Mouse (Mus musculus) forebrain, embryonic 11.5 days (tissue): ENCODE data around the gene Brinp3. TPM values are rescaled to one million over a fixed set of nuclear protein-coding genes. Genes with fewer than 3 reads are reported as not detected.

Source experiments
- ATAC-seq: fragments of 200-750 bp; cut with Nextera tagmentation; replicated peaks from 2 replicates; pipeline ENCODE4 v1.8.0; 2017; ENCODE audit warnings: moderate TSS enrichment; ENCODE audit not compliant: low FRiP score
- DNase-seq: peaks from one replicate; pipeline ENCODE4 v3.0.0-alpha.2; 2017; ENCODE audit warnings: low spot score
- H3K27ac ChIP-seq: fragments of 300-500 bp; sonication (generic); 2 replicates; pipeline ENCODE4 v1.5.1; 2014; ENCODE audit warnings: low read depth, low read length
- H3K27me3 ChIP-seq: fragments of 300-500 bp; sonication (generic); 2 replicates; pipeline ENCODE4 v1.6.1; 2014; ENCODE audit warnings: mild to moderate bottlenecking, low read length, mixed read lengths; ENCODE audit not compliant: control insufficient read depth, insufficient read depth
- H3K36me3 ChIP-seq: fragments of 300-500 bp; sonication (generic); 2 replicates; pipeline ENCODE4 v1.6.1; 2014; ENCODE audit warnings: mild to moderate bottlenecking, low read length, moderate library complexity, mixed read lengths; ENCODE audit not compliant: control insufficient read depth, insufficient read depth
- H3K4me1 ChIP-seq: fragments of 300-500 bp; sonication (generic); replicated peaks from 2 replicates; pipeline ENCODE4 v1.6.1; 2014; ENCODE audit warnings: low read length, mixed read lengths; ENCODE audit not compliant: control insufficient read depth, insufficient read depth
- H3K4me2 ChIP-seq: fragments of 300-500 bp; sonication (generic); 2 replicates; pipeline ENCODE4 v1.6.1; 2014; ENCODE audit warnings: low read depth, mild to moderate bottlenecking, low read length, moderate library complexity, mixed read lengths; ENCODE audit not compliant: severe bottlenecking
- H3K4me3 ChIP-seq: fragments of 300-500 bp; sonication (generic); 2 replicates; pipeline ENCODE4 v1.5.1; 2014; ENCODE audit warnings: low read depth, low read length
- H3K9ac ChIP-seq: fragments of 300-500 bp; sonication (generic); 2 replicates; pipeline ENCODE4 v1.6.1; 2014; ENCODE audit warnings: low read length
- H3K9me3 ChIP-seq: fragments of 300-500 bp; sonication (generic); 2 replicates; pipeline ENCODE4 v1.6.1; 2016; ENCODE audit warnings: low read length, mixed read lengths; ENCODE audit not compliant: control insufficient read depth
- WGBS: fragments of 180-500 bp; shearing (Covaris S2); extraction: QIAGEN DNeasy Blood & Tissue Kit; methylation state at CpG from one replicate; pipeline ENCODE4 v1.1.7; 2014; 5-methylcytosine and 5-hydroxymethylcytosine counted together
- polyA plus RNA-seq: library from polyadenylated mRNA; unstranded; fragments of >200 nt; fragmentation: Nextera tagmentation; extraction: Ambion mirVana; gene quantifications from 2 replicates; pipeline ENCODE4 v1.2.1, GENCODE M21; 2014

The Brinp3 gene
- polyA plus RNA-seq, 1 experiment from 2014 or later: 2.1 TPM

DNA sequence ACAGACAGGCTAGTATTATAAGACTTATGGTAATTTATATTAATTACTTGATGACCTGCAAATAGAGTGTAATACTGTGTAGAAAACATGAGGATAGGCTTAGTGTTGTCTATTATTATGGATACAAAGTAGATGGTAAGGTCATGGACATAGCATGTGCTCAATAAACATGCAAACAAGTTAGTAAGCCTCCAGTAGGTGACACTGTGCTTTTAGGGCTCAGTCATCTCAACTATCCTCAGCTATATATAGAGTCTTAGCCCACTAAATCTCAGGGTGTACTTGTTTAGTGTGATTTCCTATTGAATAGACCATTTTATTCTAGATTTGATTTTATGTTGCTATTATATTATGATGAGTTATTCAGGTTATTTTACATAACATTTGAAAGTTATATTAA is 34.0 kb downstream of the Brinp3 start:
- no peaks in the 10 kb centered on the region for H3K36me3 ChIP-seq
- H3K9me3 ChIP-seq: no peaks in the 10 kb centered on the region
- DNase-seq (no peak), ATAC-seq (no peak)
- H3K4me3 ChIP-seq: no peak overlapping the region
- H3K9ac ChIP-seq: no peak overlapping the region
- H3K27me3 ChIP-seq: no peaks in the 10 kb centered on the region
- no peaks in the 10 kb centered on the region for H3K4me1 ChIP-seq
- H3K4me2 ChIP-seq: no peak overlapping the region
- H3K27ac ChIP-seq: no peak overlapping the region

DNA sequence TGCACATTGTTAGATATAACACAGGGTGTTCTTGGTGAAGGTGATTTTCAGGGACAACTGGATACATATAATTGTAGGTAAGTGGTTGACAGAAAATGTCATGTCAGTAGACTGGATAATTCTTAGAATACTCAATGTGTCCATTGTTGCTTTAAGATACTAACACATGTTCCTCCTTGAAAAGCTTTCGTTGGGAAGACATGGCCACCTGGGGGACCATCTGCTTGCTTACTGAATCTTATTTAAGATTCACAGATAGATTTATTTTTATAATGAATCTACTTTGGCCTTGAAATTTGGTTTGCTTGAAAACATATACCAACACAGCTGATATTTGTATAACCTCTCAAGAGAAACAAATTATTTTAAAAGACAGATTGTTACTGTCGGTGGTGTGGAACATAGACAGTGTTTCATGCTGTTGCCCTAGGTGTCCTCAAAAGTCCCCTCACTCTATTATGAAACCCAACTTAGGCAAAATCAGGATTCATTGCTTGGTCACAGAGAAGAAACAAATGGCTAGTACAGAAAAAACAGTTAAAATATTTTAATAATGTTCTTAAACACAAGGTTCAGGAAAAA is 52.4 kb downstream of the Brinp3 start:
- H3K4me3 ChIP-seq: no peak overlapping the region
- DNase-seq (no peak), ATAC-seq (no peak)
- H3K9me3 ChIP-seq: no peaks in the 10 kb centered on the region
- no peak overlapping the region for H3K9ac ChIP-seq
- H3K4me2 ChIP-seq: no peak overlapping the region
- no peak overlapping the region for H3K27ac ChIP-seq
- H3K36me3 ChIP-seq: no peaks in the 10 kb centered on the region
- WGBS: 90% methylated on average over 2 of the region's 2 CpGs
- no peaks in the 10 kb centered on the region for H3K4me1 ChIP-seq
- H3K27me3 ChIP-seq: no peaks in the 10 kb centered on the region

DNA sequence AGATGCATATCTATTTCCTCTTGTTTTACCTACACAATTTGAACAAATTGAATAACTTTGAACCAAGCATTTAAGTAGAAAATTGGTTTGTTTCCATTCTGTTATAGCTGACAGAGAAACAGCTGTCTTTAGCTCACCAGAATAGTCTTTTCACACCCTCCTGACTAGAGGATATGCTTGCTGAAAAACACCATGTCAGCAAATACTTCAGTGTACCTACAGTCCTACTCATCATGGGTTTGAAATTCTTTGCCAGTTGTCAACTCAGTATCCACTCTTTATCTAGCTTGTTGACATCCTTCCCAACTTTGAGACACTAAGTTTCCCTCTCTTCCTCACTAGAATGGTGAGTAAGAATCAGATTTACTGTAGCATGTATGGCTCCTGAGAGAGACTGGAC is 62.4 kb downstream of the Brinp3 start:
- Histone ChIP-seq H3K9ac (no peak overlapping the region), H3K27me3 (no peaks in the 10 kb centered on the region), H3K9me3 (no peaks in the 10 kb centered on the region), H3K4me3 (no peak overlapping the region), H3K4me2 (no peak overlapping the region), H3K4me1 (no peaks in the 10 kb centered on the region), H3K27ac (no peak overlapping the region), H3K36me3 (no peaks in the 10 kb centered on the region)
- DNase-seq: no peak
- ATAC-seq: no peak

DNA sequence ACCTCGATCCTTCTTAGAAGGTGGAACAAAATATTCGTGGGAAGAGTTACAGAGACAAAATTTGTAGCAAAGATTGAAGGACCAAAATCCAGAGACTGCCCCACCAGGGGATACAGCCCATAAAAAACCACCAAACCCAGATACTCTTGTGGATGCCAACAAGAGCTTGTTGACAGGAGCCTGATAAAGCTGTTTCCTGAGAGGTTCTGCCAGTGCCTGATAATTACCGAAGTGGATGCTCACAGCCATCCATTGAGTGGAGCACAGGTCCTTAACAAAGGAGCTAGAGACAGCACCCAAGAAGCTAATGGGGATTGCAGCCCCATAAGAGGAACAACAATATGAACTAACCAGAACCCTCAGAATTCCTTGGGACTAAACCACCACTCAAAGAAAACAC is 67.6 kb downstream of the Brinp3 start:
- no peaks in the 10 kb centered on the region for H3K27me3 ChIP-seq
- no peak overlapping the region for H3K4me3 ChIP-seq
- 89% methylated on average over 3 of the region's 3 CpGs for WGBS
- DNase-seq (no peak), ATAC-seq (no peak)
- no peaks in the 10 kb centered on the region for H3K4me1 ChIP-seq
- no peak overlapping the region for H3K4me2 ChIP-seq
- H3K9me3 ChIP-seq: no peaks in the 10 kb centered on the region
- no peak overlapping the region for H3K9ac ChIP-seq
- no peaks in the 10 kb centered on the region for H3K36me3 ChIP-seq
- H3K27ac ChIP-seq: no peak overlapping the region

DNA sequence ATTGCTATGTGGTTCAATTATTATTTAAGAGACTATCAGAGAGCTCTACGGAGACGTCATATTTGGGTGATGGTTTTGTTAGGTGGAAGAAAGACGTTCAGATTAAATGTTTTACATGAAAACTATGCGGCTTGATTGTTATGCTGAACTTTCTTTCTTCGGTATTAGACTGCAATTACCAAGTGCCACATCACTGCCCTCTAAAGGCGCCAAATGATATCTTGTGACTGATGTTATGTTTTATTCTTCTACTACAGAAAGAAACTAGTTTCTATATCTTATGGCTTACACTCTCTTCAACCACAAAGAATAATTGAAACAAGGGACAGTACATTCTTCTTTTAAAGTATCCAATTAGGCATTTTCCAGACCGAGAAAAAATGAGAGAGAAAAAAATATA is 89.6 kb downstream of the Brinp3 start:
- H3K27ac ChIP-seq: no peak overlapping the region
- DNase-seq (no peak), ATAC-seq (no peak)
- H3K4me2 ChIP-seq: no peak overlapping the region
- no peak overlapping the region for H3K4me3 ChIP-seq
- H3K27me3 ChIP-seq: no peaks in the 10 kb centered on the region
- H3K9me3 ChIP-seq: no peaks in the 10 kb centered on the region
- WGBS: 68% methylated on average over 7 of the region's 7 CpGs
- no peak overlapping the region for H3K9ac ChIP-seq
- H3K4me1 ChIP-seq: no peaks in the 10 kb centered on the region
- no peaks in the 10 kb centered on the region for H3K36me3 ChIP-seq

DNA sequence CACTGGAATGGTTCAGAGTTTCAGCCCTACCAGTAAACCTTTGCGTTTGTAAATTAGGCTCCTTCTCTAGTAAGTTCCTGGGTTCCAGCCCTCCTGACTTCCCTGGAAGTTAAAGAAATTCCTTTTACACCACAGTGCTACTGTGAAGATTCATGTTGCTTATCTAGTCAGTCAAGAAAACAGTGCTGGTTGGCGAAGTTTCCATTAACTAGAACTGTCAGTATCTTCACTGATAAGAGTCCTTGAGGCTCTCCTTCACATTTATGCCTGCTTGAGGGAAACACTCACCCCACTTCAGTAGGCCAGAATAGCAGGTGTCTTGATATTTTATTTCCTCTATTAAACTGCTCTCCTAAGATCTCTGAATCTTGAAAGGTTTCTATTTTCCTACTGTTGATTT is 138.3 kb downstream of the Brinp3 start:
- no peaks in the 10 kb centered on the region for H3K9me3 ChIP-seq
- H3K4me2 ChIP-seq: no peak overlapping the region
- DNase-seq (no peak), ATAC-seq (no peak)
- H3K27me3 ChIP-seq: no peaks in the 10 kb centered on the region
- H3K36me3 ChIP-seq: no peaks in the 10 kb centered on the region
- no peak overlapping the region for H3K27ac ChIP-seq
- 82% methylated on average over 2 of the region's 2 CpGs for WGBS
- H3K9ac ChIP-seq: no peak overlapping the region
- no peaks in the 10 kb centered on the region for H3K4me1 ChIP-seq
- H3K4me3 ChIP-seq: no peak overlapping the region

DNA sequence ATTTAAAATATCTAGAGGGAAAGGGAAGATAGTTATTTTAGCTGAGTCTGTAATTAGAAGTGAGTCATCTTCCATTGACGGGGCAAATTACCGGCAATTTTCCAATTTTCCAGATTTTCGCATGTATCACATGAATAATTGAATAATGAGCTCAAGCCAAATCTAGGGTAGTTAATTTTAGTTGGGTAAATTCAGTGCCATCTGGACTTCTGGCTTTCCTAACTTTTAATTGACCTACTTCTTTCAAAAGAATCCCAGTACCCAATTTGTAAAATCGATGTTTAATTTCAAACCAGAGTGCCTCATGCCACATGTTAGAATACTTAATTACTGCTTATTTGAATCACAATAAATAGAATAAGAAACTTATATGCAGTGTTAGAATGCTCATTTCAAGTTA is 162.7 kb downstream of the Brinp3 start:
- Histone ChIP-seq H3K4me2 (no peak overlapping the region), H3K9me3 (no peaks in the 10 kb centered on the region), H3K4me3 (no peak overlapping the region), H3K27ac (no peak overlapping the region), H3K4me1 (no peaks in the 10 kb centered on the region), H3K36me3 (no peaks in the 10 kb centered on the region), H3K27me3 (no peaks in the 10 kb centered on the region), H3K9ac (no peak overlapping the region)
- 86% methylated on average over 4 of the region's 4 CpGs for WGBS
- DNase-seq (no peak), ATAC-seq (no peak)

DNA sequence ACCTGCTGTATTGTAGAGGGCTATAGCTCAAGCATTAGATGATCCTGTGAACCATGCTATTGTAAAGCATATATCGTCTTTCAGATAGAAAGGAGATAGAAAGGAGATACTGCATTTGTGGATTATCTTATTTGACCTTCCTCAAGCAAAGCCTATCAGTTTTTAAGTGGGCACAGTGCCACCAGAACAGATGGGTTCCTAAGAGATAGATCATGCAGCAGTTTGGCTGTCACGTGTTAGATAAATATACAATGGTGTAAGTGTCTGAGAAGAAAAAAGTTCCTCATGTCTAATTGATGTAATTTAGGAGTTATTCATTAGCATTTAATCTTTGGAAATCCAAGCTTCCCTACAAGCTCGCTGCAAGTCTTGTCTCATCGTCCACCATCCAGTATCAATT is 206.2 kb downstream of the Brinp3 start:
- no peak overlapping the region for H3K4me3 ChIP-seq
- H3K9ac ChIP-seq: no peak overlapping the region
- H3K9me3 ChIP-seq: no peaks in the 10 kb centered on the region
- WGBS: 83% methylated on average over 4 of the region's 4 CpGs
- H3K27ac ChIP-seq: no peak overlapping the region
- no peaks in the 10 kb centered on the region for H3K27me3 ChIP-seq
- DNase-seq (no peak), ATAC-seq (no peak)
- no peaks in the 10 kb centered on the region for H3K4me1 ChIP-seq
- no peak overlapping the region for H3K4me2 ChIP-seq
- H3K36me3 ChIP-seq: no peaks in the 10 kb centered on the region

DNA sequence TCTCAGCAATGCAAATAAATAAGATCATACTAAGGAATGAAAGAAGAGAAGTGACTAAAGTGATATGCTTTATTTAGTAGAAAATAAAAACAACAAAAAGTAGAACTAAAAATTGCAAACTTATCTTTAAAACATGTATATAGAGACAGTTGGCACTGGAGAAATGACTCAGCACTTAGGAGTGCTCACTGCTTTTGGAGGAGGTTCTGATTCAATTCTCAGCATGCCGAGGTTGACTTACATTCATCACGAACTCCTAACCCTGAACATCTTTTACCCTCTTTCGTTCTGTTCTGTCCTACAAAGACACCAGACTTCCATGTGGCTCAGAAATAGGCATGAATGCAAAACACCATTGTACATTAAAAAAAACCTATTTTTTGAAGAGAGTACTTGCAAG is 225.0 kb downstream of the Brinp3 start:
- WGBS: 77% methylated on average over 3 of the region's 3 CpGs
- Histone ChIP-seq H3K9ac (no peak overlapping the region), H3K4me1 (no peaks in the 10 kb centered on the region), H3K27ac (no peak overlapping the region), H3K9me3 (no peaks in the 10 kb centered on the region), H3K27me3 (no peaks in the 10 kb centered on the region), H3K4me3 (no peak overlapping the region), H3K4me2 (no peak overlapping the region), H3K36me3 (no peaks in the 10 kb centered on the region)
- ATAC-seq: no peak
- no peak for DNase-seq
